Mouse (Mus musculus) testis, adult 2 months (tissue): ENCODE measurements around the gene Rnf121. TPM values are rescaled to one million over a fixed set of nuclear protein-coding genes. Genes with fewer than 3 reads are reported as not detected.
"Not testable (repeated sequence)": the region's sequence is repeated elsewhere in the genome, so short reads cannot be mapped to it uniquely, and the experiment has no call there.

Experiments
- H3K27ac ChIP-seq: fragments of 200-500 bp; 2 replicates; pipeline ENCODE4 v1.5.1; 2012; ENCODE audit warnings: low read depth, low read length; ENCODE audit not compliant: control insufficient read depth, insufficient read depth
- H3K27me3 ChIP-seq: fragments of 200-500 bp; 2 replicates; pipeline ENCODE4 v1.6.1; 2012; ENCODE audit warnings: mild to moderate bottlenecking, low read length, moderate library complexity; ENCODE audit not compliant: control insufficient read depth, insufficient read depth
- H3K36me3 ChIP-seq: fragments of 200-500 bp; 2 replicates; pipeline ENCODE4 v1.6.1; 2012; ENCODE audit warnings: mild to moderate bottlenecking, low read length; ENCODE audit not compliant: control insufficient read depth, insufficient read depth
- H3K4me1 ChIP-seq: fragments of 200-500 bp; 2 replicates; pipeline ENCODE4 v1.6.1; 2012; ENCODE audit warnings: low read length; ENCODE audit not compliant: control insufficient read depth, insufficient read depth
- H3K4me3 ChIP-seq: fragments of 200-500 bp; 2 replicates; pipeline ENCODE4 v1.5.1; 2012; ENCODE audit warnings: low read depth, mild to moderate bottlenecking, low read length, moderate library complexity, mixed read lengths; ENCODE audit not compliant: control insufficient read depth
- CTCF ChIP-seq: fragments of 200-500 bp; IDR thresholded peaks from 2 replicates; pipeline ENCODE4 v1.5.1; 2012; ENCODE audit warnings: low read depth, mild to moderate bottlenecking, inconsistent platforms, low read length, moderate library complexity; ENCODE audit not compliant: control insufficient read depth, insufficient read depth, insufficient replicate concordance
- POLR2A ChIP-seq: fragments of 200-500 bp; IDR thresholded peaks from 2 replicates; pipeline ENCODE4 v1.6.1; 2012; ENCODE audit warnings: low read depth, mild to moderate bottlenecking, inconsistent platforms, low read length, moderate library complexity; ENCODE audit not compliant: control insufficient read depth
- polyA plus RNA-seq: library from polyadenylated mRNA; depleted of rRNA; stranded (reverse); fragments of >200 nt; gene quantifications from 2 replicates; pipeline ENCODE4 v1.2.3, GENCODE M21; 2012

The Rnf121 gene
- polyA plus RNA-seq, 1 experiment: 34.9 TPM

DNA sequence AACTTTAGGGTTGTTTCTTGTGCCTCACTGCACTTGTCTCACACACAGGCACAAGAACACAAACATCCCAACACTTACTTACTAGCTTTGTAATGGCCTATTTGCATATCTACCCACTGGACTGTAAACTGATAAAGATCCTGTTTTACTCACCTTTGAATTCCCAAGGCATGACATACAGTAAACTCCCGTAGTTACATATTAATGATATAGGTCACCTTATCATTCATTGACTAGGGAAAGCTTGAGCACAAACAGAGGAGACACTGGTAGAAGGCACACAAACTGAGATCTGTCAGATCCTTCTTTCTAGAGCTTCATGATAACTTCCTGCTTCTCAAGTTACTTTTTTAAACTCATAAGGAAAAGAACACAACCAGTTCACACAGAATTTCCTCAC, 3.1 kb downstream of the Rnf121 start:
- TF ChIP-seq CTCF (no peak), POLR2A (no peak)
- Histone ChIP-seq H3K36me3 (no peaks in the 10 kb centered on the region), H3K4me3 (no peak overlapping the region), H3K27me3 (no peaks in the 10 kb centered on the region), H3K4me1 (peaks cover 4% of the 10 kb centered on the region), H3K27ac (no peak overlapping the region)

DNA sequence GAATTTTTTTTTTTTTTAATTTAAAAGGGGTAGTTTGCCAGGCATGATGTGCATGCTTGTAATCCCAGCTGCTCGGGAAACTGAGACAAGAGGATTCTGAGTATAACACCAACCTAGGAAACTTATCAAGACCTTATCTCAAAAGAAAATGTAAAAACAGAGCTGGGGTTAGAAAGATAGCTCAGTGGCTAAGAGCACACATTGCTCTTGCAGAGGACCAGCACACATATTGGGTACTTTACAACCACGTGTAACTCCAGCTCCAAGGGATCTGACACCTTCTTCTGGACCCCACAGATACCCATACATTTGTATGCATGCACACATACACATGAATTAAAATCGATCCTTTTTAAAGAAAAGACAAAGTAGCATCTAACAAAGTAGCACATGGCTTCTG, 3.9 kb downstream of the Rnf121 start:
- H3K27ac ChIP-seq: no peak overlapping the region
- H3K36me3 ChIP-seq: no peaks in the 10 kb centered on the region
- H3K27me3 ChIP-seq: no peaks in the 10 kb centered on the region
- H3K4me3 ChIP-seq: no peak overlapping the region
- TF ChIP-seq CTCF (no peak), POLR2A (no peak)
- peaks cover 2% of the 10 kb centered on the region; the same call in 1 of the 2 replicates for H3K4me1 ChIP-seq

DNA sequence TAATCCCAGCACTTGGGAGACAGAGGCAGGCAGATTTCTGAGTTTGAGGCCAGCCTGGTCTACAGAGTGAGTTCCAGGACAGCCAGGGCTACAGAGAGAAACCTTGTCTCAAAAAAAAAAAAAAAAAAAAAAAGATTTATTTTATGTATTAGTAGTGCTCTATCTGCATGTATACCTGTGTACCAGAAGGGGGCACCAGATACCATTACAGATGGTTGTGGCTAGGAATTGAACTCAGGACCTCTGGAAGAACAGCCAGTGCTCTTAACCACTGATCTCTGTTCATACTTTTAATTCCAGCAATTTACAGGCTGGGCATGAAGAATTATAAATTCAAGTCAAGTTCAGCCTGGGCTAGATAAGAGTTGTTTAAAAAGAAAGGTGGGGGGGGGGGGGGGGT, 16.7 kb downstream of the Rnf121 start:
- H3K4me3 ChIP-seq, H3K4me1 ChIP-seq, H3K27me3 ChIP-seq, H3K36me3 ChIP-seq, H3K27ac ChIP-seq: not testable (repeated sequence)

DNA sequence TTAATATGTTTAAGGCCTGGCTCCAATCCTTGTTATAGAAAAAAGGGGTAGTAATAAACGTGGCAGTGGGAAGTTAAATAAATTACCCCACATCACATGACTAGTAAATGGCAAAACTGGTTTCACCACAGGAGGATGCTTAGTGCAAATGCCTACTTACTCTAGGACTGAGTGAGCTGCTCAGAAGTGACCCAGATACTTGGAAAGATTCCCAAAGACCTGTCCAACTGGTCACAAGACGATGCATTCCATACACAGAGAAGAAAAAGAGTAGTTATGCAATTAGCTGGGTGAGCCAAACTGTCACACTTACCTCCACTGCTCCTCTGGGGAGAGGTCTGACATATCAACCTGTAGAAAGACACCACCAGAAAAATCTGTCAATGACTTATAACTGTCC, 23.0 kb downstream of the Rnf121 start:
- H3K27me3 ChIP-seq: no peaks in the 10 kb centered on the region
- no peak overlapping the region for H3K27ac ChIP-seq
- H3K4me3 ChIP-seq: no peak overlapping the region
- no peaks in the 10 kb centered on the region for H3K4me1 ChIP-seq
- TF ChIP-seq CTCF (no peak), POLR2A (no peak)
- H3K36me3 ChIP-seq: peaks cover 2% of the 10 kb centered on the region; the same call in 1 of the 2 replicates

DNA sequence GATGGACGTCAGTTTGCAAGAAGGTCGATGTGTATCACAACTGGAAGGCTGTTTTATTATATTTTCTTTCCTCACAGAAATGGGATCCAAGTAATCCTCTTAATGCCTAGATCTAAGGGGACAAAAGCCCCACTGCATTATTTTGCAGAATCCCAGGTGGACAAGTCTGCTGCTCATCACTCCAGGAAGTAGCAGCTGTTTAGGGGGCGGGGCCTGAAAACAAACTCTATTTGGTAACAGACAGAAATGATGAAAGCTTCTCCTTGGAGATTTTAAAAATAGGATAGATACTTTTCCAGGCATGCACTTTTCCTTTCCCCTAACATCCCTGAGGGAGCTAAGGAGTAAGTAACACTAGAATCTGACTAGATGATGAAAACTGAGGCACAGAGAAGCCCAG, 28.0 kb downstream of the Rnf121 start:
- H3K27ac ChIP-seq: no peak overlapping the region
- H3K27me3 ChIP-seq: no peaks in the 10 kb centered on the region
- H3K4me3 ChIP-seq: no peak overlapping the region
- peaks cover 2% of the 10 kb centered on the region for H3K36me3 ChIP-seq
- no peaks in the 10 kb centered on the region for H3K4me1 ChIP-seq
- TF ChIP-seq POLR2A (no peak), CTCF (no peak)

DNA sequence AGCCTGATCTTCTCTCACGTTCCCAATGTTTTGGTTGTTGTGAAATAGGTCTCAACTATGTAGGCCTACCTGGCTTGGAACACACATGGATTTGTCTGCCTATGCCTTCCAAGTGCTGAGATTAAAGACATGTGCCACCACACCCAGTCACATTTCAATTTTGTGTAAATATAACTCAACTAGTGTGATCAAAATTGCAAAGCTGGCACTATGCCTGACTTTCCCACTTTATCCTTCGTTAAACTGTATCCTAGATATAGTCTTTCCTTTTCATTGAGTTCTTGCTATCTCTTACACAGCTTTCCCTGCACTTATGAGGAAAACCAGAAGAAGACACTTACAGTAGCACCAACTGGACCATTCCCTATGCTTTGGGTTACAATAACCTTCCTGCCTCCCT, 29.7 kb downstream of the Rnf121 start:
- Histone ChIP-seq H3K4me3 (no peak overlapping the region), H3K4me1 (no peaks in the 10 kb centered on the region), H3K36me3 (peaks cover 2% of the 10 kb centered on the region), H3K27me3 (no peaks in the 10 kb centered on the region), H3K27ac (no peak overlapping the region)
- no peak for TF ChIP-seq POLR2A
- no peak for TF ChIP-seq CTCF

DNA sequence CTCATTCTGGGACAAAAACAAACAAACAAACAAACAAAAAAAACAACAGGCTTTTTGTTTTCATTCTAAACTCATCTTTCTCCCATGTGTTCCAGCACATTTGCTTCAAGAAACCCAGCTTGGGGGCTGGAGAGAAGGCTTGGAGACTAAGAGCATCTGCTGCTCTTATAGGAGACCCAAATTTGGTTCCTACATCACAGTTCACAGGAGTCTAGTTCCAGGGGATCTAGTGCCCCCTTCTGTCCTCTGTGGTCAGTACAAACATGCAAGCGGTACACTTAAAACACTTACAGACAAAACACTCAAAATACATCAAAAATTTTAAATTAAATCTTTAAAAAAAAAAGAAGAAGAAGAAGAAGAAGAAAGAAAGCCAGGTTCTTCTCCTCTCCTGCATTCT, 30.4 kb downstream of the Rnf121 start:
- Histone ChIP-seq H3K4me3 (no peak overlapping the region), H3K4me1 (no peaks in the 10 kb centered on the region), H3K27me3 (no peaks in the 10 kb centered on the region), H3K27ac (no peak overlapping the region), H3K36me3 (peaks cover 2% of the 10 kb centered on the region)
- TF ChIP-seq POLR2A (no peak), CTCF (no peak)
